Mouse (Mus musculus): ENCODE results near the gene Xpr1.
A peak's percentile ranks its signal among the peaks of the same experiment; 100 is the strongest.
"Not testable (repeated sequence)": the region's sequence is repeated elsewhere in the genome, so short reads cannot be mapped to it uniquely, and the experiment has no call there.

Xpr1 gene

GRCm38 (mm10) chr1:155319513-155319912 lies 97.7 kb downstream of the Xpr1 start:
- DNase-seq: no peak

- DNase-seq: no peak
Measured at GRCm38 (mm10) chr1:155311672-155312071, 105.5 kb downstream of the Xpr1 start.

GRCm38 (mm10) chr1:155306879-155307278 lies 110.3 kb downstream of the Xpr1 start:
- DNase-seq: no peak

- no peak for DNase-seq
Measured at GRCm38 (mm10) chr1:155303402-155303801, 113.8 kb downstream of the Xpr1 start.

DNA sequence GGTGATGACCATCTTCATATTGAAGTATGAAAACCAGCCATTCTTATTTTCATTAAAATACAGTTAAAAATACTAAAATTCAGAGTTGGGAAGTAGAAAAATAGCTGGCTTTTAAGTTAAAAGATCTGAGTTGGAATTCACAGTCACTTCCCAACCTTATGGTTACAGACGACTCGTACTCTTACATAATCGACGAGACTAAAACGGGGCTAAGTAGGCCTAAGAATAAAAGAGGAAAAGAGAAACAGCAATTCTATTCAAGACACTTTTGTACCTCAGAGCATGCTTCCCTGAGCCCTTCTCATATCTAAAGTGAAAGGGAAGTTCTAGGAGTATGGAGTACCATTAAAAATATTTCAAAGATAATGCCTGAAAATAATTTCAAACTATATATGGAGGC lies 119.6 kb downstream of the Xpr1 start:
- no peak for DNase-seq

DNA sequence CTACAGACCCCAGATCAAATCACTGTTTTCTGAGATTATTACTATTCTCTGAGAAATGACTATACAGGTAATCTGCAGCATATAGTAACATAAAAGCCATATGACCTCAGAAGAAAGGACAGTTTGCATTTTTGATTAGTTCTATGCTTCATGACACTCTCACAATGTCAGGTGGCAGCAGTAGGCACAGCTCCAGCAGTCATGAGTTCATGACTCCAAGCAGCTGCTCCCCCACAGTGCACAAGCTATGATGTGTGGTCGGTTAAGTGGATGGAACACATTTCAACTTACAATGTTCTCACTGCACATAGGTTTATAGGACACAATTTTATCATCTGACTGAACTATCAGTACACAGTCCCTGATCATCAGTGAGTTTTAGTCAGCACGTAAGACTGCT lies 120.0 kb downstream of the Xpr1 start:
- no peak for DNase-seq

GRCm38 (mm10) chr1:155293446-155293845 lies 123.8 kb downstream of the Xpr1 start:
- DNase-seq: no peak

- DNase-seq: no peak
Measured at GRCm38 (mm10) chr1:155289411-155289810, 127.8 kb downstream of the Xpr1 start.

DNA sequence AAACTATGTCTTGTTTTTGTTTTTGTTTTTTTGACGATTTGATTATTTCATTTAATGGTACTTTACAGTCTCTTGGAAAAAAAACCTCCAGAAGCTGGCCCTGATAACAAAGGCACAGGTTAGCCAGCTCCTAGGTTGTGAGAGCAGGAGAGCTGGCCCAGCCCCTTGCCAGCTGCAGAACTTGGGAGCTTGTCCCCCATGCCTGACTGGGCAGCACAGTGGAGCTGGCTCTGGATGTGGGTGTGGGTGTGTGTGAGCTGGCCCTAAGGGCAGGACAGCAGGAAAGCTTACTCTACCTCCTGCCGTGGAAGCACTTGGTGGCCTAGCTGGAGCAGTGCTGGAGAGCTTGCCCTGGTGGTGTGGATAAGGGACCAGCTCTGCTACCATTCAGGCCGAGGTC lies 129.2 kb downstream of the Xpr1 start:
- DNase-seq: no peak

DNA sequence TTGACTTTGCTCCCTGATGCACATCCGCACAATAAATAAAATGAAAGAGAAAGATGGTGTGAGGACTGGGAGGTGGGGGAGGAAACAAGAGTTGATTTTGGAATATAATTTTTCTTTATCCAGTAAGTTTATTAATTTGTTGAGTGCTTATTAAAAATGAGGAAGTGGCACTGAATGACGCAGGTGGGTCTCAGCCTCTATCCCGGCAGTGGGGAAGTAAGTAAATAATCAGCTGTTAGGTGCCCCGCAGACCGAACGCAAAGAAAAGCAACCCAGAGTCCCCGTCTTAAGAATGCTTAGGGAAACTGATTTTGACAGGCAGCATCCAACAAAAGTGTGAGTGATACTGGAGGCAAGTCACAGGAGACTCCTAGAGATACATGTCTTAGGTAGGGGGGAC lies 133.4 kb downstream of the Xpr1 start:
- DNase-seq: no peak

GRCm38 (mm10) chr1:155281003-155281793 lies 136.0 kb downstream of the Xpr1 start:
- DNase-seq: peak; percentile 72

- no peak for DNase-seq
Measured at GRCm38 (mm10) chr1:155280306-155280705, 136.9 kb downstream of the Xpr1 start.

GRCm38 (mm10) chr1:155276381-155277033 lies 140.7 kb downstream of the Xpr1 start:
- DNase-seq: no peak

DNA sequence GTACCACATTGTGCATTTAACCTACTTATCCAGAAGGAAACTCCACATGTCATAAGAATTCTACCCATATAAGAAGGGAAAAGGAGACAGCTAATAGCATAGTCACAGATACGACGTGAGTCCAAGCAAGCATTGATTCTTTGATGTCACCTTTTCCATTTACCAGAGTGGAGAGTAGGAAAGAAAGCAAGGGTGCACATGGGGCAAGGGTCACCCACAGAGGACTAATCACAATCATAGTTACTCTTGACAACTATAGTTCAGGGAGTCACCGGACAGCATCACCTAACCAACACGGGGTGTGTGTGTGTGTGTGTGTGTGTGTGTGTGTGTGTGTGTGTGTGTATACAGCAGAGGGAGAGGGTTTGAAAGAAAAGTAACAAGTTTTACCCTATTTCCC lies 141.4 kb downstream of the Xpr1 start:
- no peak for DNase-seq

- no peak for DNase-seq
Measured at GRCm38 (mm10) chr1:155274976-155275375, 142.2 kb downstream of the Xpr1 start.

DNA sequence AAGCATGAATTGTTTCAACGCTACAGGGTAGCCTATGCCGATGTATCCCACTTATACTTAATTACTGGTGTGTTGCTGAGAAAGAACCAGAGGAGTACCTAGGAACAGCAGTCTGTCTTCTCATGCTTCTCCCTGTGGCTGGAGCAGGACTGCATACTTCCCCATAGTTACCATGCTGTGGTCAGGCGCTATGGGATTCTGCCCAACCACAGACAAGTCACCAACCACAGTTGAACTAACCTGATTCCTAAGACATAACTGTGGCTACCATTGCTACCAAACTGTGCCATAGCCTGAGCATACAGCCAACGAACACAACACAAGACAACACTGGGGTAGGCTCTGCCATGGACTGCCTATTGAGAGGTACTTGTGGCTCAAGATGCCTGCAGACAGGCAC lies 144.3 kb downstream of the Xpr1 start:
- DNase-seq: no peak

DNA sequence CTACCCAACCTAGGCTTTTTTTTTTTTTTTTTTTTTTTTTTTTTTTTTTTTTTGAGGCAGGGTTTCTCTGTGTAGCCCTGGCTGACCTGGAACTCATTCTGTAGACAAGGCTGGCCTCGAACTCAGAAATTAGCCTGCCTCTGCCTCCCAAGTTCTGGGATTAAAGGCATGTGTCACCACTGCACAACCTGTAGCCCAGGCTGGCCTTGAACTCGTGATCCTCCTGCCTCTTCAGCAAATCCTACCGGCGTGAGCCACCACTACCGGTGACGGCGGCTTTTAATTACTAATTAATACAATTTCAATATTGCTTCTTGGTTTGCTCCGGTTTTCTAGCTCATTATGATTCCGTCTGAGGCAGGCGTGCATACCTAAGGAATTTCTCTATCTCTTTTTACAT lies 154.7 kb downstream of the Xpr1 start:
- not testable (repeated sequence) for DNase-seq

- no peak for DNase-seq
Measured at GRCm38 (mm10) chr1:155254309-155254708, 162.9 kb downstream of the Xpr1 start.

- DNase-seq: no peak
Measured at GRCm38 (mm10) chr1:155253126-155253525, 164.1 kb downstream of the Xpr1 start.

GRCm38 (mm10) chr1:155252631-155253121 lies 164.5 kb downstream of the Xpr1 start:
- no peak for DNase-seq

- no peak for DNase-seq
Measured at GRCm38 (mm10) chr1:155251596-155251995, 165.6 kb downstream of the Xpr1 start.

GRCm38 (mm10) chr1:155250531-155251135 lies 166.6 kb downstream of the Xpr1 start:
- no peak for DNase-seq

DNA sequence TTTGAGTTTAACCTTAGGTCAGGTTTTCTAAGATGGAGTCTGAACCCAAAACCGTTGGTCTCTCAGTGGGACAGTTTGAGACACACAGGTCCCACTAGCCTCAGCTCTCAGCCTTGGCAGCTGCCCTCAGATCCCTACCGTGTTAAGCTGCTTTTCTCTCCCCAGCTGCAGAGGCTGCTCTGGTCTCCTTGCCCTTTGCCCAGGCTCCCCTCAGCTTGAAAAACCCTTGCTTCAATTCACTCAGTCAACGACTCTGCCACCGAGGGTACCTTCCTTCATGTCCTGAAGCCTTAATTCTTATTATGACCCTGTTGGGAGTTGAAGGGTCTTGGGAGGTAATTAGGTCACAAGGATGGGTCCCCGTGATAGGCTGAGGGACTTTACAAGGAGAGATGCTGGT lies 167.3 kb downstream of the Xpr1 start:
- no peak for DNase-seq

DNA sequence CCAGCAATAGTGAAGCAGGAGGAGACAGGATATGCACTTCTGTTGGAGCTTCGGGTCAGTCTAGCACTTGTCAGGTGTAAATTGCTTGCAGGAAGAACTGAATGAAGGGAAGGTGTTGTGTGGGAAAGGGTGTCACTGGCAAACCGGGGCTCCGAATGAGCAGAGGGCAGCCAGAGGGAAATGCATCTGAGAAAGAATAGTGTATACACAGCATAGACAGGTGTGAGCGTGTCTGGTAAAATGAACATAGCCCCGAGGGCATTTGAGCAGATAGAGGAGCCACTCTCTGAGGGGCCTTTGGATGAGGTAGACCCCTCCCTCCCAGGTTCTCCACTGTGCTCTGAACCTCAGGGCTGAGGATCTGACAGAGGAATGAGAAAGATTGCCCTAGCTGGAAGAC lies 169.2 kb downstream of the Xpr1 start:
- DNase-seq: no peak

All from thymus, postnatal 4 days (tissue).